Mouse (Mus musculus): ENCODE results near the gene Elk3. TPM values are rescaled to one million over a fixed set of nuclear protein-coding genes. Genes with fewer than 3 reads are reported as not detected.

The Elk3 gene
- polyA plus RNA-seq, 1 experiment from 2014 or later: 11.3 TPM

DNA sequence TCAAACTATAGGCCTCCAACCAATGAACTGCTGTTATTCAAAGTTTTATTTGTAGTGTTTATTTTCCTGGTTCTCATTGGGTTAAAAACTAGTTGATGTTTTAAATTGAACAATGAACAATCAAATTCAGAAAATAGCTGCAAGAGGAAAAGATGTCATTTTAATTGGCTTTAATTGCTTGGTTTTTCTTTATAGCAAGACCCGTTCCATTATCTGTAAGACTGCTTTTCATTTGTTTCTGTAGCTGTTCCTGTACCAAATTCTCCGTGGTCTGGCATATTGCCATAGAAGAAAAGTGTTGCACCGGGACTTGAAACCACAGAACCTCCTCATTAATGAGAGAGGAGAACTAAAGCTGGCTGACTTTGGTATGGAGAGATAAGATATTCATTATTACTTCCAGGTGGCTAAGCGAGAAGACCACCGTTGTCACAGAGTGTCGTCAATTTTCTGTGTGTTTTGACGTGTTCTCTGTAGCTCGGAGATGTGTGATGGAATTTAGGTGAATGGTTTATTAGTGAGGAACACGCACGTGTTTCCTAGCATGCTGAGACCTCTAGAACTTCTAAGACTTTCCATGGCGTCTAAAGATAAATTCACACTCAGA, 82.4 kb downstream of the Elk3 start:
- no peak overlapping the region for H3K27ac ChIP-seq
- no peak overlapping the region for H3K4me3 ChIP-seq (replicated peaks; ENCODE audit: low read length)
- H3K4me2 ChIP-seq (replicated peaks): no peak overlapping the region
- DNase-seq (ENCODE audit: low spot score) (no peak), ATAC-seq (ENCODE audit: low FRiP score) (no peak)
- no peaks in the 10 kb centered on the region for H3K4me1 ChIP-seq (replicated peaks; ENCODE audit: control insufficient read depth, insufficient read depth, low read length)
- peaks cover 54% of the 10 kb centered on the region for H3K36me3 ChIP-seq (replicated peaks; ENCODE audit: control insufficient read depth, insufficient read depth)
- H3K9ac ChIP-seq: no peak overlapping the region
- WGBS: 80% methylated on average over 11 of the region's 11 CpGs
- no peaks in the 10 kb centered on the region for H3K27me3 ChIP-seq (ENCODE audit: control insufficient read depth, insufficient read depth, low read length)
- no peaks in the 10 kb centered on the region for H3K9me3 ChIP-seq (ENCODE audit: control insufficient read depth, low read length)

DNA sequence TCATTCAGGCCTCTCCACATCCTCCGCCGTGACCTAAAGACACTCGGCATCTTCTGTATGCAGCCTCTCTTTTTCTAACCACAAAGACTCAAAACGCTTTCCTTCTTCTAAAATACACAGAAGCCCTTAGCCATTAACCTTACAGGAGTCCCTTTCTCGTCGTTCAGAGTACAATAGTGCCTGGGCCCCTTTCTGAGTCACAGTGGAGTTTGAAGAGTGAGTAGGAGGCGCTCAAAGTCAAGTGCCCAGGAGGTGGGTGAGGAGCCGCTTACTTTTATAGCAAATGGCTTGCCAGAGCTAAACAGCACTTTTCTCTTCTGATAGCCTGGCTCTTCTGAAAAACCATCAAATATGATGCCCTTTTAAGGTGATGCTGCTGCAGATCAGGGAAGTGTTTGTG, 83.0 kb downstream of the Elk3 start:
- WGBS: 63% methylated on average over 8 of the region's 8 CpGs
- no peaks in the 10 kb centered on the region for H3K9me3 ChIP-seq (ENCODE audit: control insufficient read depth, low read length)
- H3K4me1 ChIP-seq (replicated peaks; ENCODE audit: control insufficient read depth, insufficient read depth, low read length): no peaks in the 10 kb centered on the region
- no peak overlapping the region for H3K4me3 ChIP-seq (replicated peaks; ENCODE audit: low read length)
- no peak for ATAC-seq (ENCODE audit: low FRiP score)
- no peak for DNase-seq (ENCODE audit: low spot score)
- no peak overlapping the region for H3K27ac ChIP-seq
- H3K9ac ChIP-seq: no peak overlapping the region
- H3K36me3 ChIP-seq (replicated peaks; ENCODE audit: control insufficient read depth, insufficient read depth): peaks cover 50% of the 10 kb centered on the region
- no peak overlapping the region for H3K4me2 ChIP-seq (replicated peaks)
- H3K27me3 ChIP-seq (ENCODE audit: control insufficient read depth, insufficient read depth, low read length): no peaks in the 10 kb centered on the region

DNA sequence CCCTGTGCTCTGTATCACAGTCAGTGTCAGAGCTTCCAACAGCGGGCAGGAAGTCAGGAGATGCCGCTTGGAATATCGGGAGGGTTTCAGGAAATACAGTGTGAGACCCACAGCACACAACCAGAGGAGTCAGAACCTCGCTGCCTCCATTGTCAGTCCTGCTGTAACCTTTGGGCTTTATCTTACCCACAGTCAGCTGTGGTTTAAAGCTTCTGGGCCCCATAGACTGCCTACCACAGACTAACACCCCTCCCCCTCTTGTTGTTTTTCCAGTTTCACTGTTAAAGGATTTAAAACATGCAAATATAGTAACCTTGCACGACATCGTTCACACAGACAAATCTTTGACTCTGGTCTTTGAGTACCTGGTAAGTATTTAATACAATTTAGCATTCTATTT, 85.2 kb downstream of the Elk3 start:
- Histone ChIP-seq H3K27ac (no peak overlapping the region), H3K9ac (no peak overlapping the region), H3K4me3 (replicated peaks; ENCODE audit: low read length) (no peak overlapping the region), H3K4me1 (replicated peaks; ENCODE audit: control insufficient read depth, insufficient read depth, low read length) (no peaks in the 10 kb centered on the region), H3K4me2 (replicated peaks) (no peak overlapping the region), H3K36me3 (replicated peaks; ENCODE audit: control insufficient read depth, insufficient read depth) (peaks cover 40% of the 10 kb centered on the region), H3K27me3 (ENCODE audit: control insufficient read depth, insufficient read depth, low read length) (no peaks in the 10 kb centered on the region), H3K9me3 (ENCODE audit: control insufficient read depth, low read length) (no peaks in the 10 kb centered on the region)
- no peak for DNase-seq (ENCODE audit: low spot score)
- 89% methylated on average over 6 of the region's 6 CpGs for WGBS
- no peak for ATAC-seq (ENCODE audit: low FRiP score)

- 90% methylated on average over 8 of the region's 8 CpGs for WGBS
- ATAC-seq (ENCODE audit: low FRiP score): no peak
Observed at GRCm38 (mm10) chr10:93215051-93215763, 95.7 kb downstream of the Elk3 start.

DNA sequence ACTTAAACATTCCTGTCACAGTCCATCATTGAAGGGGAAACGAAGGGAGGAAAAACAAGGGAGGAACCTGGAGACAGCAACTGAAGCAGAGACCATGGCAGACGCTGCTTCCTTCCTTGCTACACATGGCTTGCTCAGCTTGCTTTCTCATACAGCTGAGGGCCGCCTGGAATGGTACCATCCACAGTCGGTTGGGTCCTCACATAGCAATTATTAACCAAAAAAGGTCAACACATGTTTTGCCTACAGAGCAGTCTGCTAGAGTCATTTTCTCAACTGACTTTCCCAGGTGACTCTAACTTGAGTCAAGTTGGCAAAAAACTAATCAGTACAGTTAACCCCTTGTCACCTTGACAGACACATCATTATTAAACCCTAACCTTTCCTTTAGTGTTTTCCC, 96.7 kb downstream of the Elk3 start:
- Histone ChIP-seq H3K27me3 (ENCODE audit: control insufficient read depth, insufficient read depth, low read length) (no peaks in the 10 kb centered on the region), H3K4me3 (replicated peaks; ENCODE audit: low read length) (no peak overlapping the region), H3K4me2 (replicated peaks) (no peak overlapping the region), H3K9ac (no peak overlapping the region), H3K27ac (no peak overlapping the region), H3K4me1 (replicated peaks; ENCODE audit: control insufficient read depth, insufficient read depth, low read length) (no peaks in the 10 kb centered on the region), H3K9me3 (ENCODE audit: control insufficient read depth, low read length) (no peaks in the 10 kb centered on the region), H3K36me3 (replicated peaks; ENCODE audit: control insufficient read depth, insufficient read depth) (peaks cover 64% of the 10 kb centered on the region)
- no peak for ATAC-seq (ENCODE audit: low FRiP score)
- 69% methylated on average over 4 of the region's 4 CpGs for WGBS
- DNase-seq (ENCODE audit: low spot score): no peak

More at GRCm38 (mm10) chr10:93215051-93215763, 95.7 kb downstream of the Elk3 start:
- H3K27me3 ChIP-seq (ENCODE audit: control insufficient read depth, insufficient read depth, low read length): no peaks in the 10 kb centered on the region
- H3K4me2 ChIP-seq (replicated peaks): no peak overlapping the region
- H3K9ac ChIP-seq: no peak overlapping the region
- H3K27ac ChIP-seq: no peak overlapping the region
- H3K4me1 ChIP-seq (replicated peaks; ENCODE audit: control insufficient read depth, insufficient read depth, low read length): no peaks in the 10 kb centered on the region
- peaks cover 67% of the 10 kb centered on the region for H3K36me3 ChIP-seq (replicated peaks; ENCODE audit: control insufficient read depth, insufficient read depth)
- DNase-seq (ENCODE audit: low spot score): no peak
- no peak overlapping the region for H3K4me3 ChIP-seq (replicated peaks; ENCODE audit: low read length)
- no peaks in the 10 kb centered on the region for H3K9me3 ChIP-seq (ENCODE audit: control insufficient read depth, low read length)

- Histone ChIP-seq H3K9ac (no peak overlapping the region), H3K4me2 (replicated peaks) (no peak overlapping the region), H3K4me3 (replicated peaks; ENCODE audit: low read length) (no peak overlapping the region), H3K4me1 (replicated peaks; ENCODE audit: control insufficient read depth, insufficient read depth, low read length) (no peaks in the 10 kb centered on the region), H3K36me3 (replicated peaks; ENCODE audit: control insufficient read depth, insufficient read depth) (peaks cover 56% of the 10 kb centered on the region), H3K9me3 (ENCODE audit: control insufficient read depth, low read length) (no peaks in the 10 kb centered on the region), H3K27ac (no peak overlapping the region), H3K27me3 (ENCODE audit: control insufficient read depth, insufficient read depth, low read length) (no peaks in the 10 kb centered on the region)
- WGBS: 84% methylated on average over 7 of the region's 7 CpGs
- ATAC-seq (ENCODE audit: low FRiP score): no peak
- no peak for DNase-seq (ENCODE audit: low spot score)
Observed at GRCm38 (mm10) chr10:93213339-93213738, 97.6 kb downstream of the Elk3 start.

- Histone ChIP-seq H3K27me3 (ENCODE audit: control insufficient read depth, insufficient read depth, low read length) (no peaks in the 10 kb centered on the region), H3K9ac (no peak overlapping the region), H3K36me3 (replicated peaks; ENCODE audit: control insufficient read depth, insufficient read depth) (peaks cover 49% of the 10 kb centered on the region), H3K4me2 (replicated peaks) (no peak overlapping the region), H3K9me3 (ENCODE audit: control insufficient read depth, low read length) (no peaks in the 10 kb centered on the region), H3K4me3 (replicated peaks; ENCODE audit: low read length) (no peak overlapping the region), H3K4me1 (replicated peaks; ENCODE audit: control insufficient read depth, insufficient read depth, low read length) (no peaks in the 10 kb centered on the region), H3K27ac (no peak overlapping the region)
- 91% methylated on average over 2 of the region's 2 CpGs for WGBS
- ATAC-seq (ENCODE audit: low FRiP score): no peak
- DNase-seq (ENCODE audit: low spot score): no peak
Observed at GRCm38 (mm10) chr10:93212699-93213098, 98.2 kb downstream of the Elk3 start.

GRCm38 (mm10) chr10:93207176-93207575, 103.8 kb downstream of the Elk3 start:
- WGBS: 89% methylated on average over 5 of the region's 5 CpGs
- Histone ChIP-seq H3K27ac (no peak overlapping the region), H3K4me2 (replicated peaks) (no peak overlapping the region), H3K27me3 (ENCODE audit: control insufficient read depth, insufficient read depth, low read length) (no peaks in the 10 kb centered on the region), H3K4me1 (replicated peaks; ENCODE audit: control insufficient read depth, insufficient read depth, low read length) (no peaks in the 10 kb centered on the region), H3K9ac (no peak overlapping the region), H3K36me3 (replicated peaks; ENCODE audit: control insufficient read depth, insufficient read depth) (0 out of 2 replicates have a peak, but pooled peaks cover 4% of the 10 kb centered on the region), H3K4me3 (replicated peaks; ENCODE audit: low read length) (no peak overlapping the region), H3K9me3 (ENCODE audit: control insufficient read depth, low read length) (no peaks in the 10 kb centered on the region)
- ATAC-seq (ENCODE audit: low FRiP score) (no peak), DNase-seq (ENCODE audit: low spot score) (no peak)

GRCm38 (mm10) chr10:93205287-93205956, 105.5 kb downstream of the Elk3 start:
- Histone ChIP-seq H3K4me1 (replicated peaks; ENCODE audit: control insufficient read depth, insufficient read depth, low read length) (no peaks in the 10 kb centered on the region), H3K27ac (no peak overlapping the region), H3K4me3 (replicated peaks; ENCODE audit: low read length) (no peak overlapping the region), H3K9ac (no peak overlapping the region), H3K9me3 (ENCODE audit: control insufficient read depth, low read length) (no peaks in the 10 kb centered on the region), H3K27me3 (ENCODE audit: control insufficient read depth, insufficient read depth, low read length) (no peaks in the 10 kb centered on the region), H3K4me2 (replicated peaks) (no peak overlapping the region), H3K36me3 (replicated peaks; ENCODE audit: control insufficient read depth, insufficient read depth) (no peaks in the 10 kb centered on the region)
- DNase-seq (ENCODE audit: low spot score): no peak
- ATAC-seq (ENCODE audit: low FRiP score): no peak
- WGBS: 82% methylated on average over 4 of the region's 4 CpGs
